Mouse (Mus musculus) retina, embryonic 14.5 days (tissue): ENCODE data around the gene Slc8a1.
A peak's percentile ranks its signal among the peaks of the same experiment; 100 is the strongest.

Experiments
- DNase-seq: peaks from one replicate; pipeline ENCODE4 v3.0.0-alpha.2; 2015; ENCODE audit warnings: low spot score

Slc8a1 gene

GRCm38 (mm10) chr17:81576893-81577292 is 161.3 kb downstream of the Slc8a1 start:
- no peak for DNase-seq

DNA sequence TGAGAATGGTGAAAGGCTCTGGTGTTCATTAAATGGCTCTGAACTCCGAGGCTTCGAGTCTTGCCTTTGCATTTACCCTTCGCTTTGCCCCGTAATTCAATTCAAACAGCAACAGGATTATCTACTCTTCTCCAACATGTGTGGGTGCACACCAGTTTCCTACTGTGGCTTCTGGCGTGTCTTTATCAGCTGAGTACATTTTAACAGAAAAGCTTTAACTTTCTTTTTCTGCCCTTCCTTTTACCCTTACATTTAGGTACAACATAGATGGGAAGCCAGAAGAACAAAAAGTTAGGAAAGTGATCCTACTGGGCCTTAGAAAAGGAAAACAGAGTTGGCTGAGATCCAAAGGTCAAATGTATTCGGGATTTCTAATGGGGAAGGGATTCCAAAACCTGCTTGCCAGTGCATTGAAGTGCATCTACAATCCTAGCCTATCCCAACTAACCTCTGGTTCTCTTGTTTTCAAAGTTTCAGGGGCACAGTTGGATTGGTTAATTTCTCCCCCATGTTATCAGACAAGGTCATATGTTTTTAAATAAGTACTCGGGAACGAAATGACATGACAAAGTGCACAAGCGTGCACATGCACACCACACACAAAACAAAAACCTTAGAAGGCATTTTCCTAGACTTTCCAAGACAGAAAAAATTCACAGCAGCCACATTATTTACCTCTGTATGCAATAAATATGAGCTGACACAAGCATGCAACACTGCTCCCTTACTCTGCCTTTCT is 172.4 kb downstream of the Slc8a1 start:
- no peak for DNase-seq

- peak; percentile 22 for DNase-seq
Observed at GRCm38 (mm10) chr17:81554052-81554734, 184.0 kb downstream of the Slc8a1 start.

DNA sequence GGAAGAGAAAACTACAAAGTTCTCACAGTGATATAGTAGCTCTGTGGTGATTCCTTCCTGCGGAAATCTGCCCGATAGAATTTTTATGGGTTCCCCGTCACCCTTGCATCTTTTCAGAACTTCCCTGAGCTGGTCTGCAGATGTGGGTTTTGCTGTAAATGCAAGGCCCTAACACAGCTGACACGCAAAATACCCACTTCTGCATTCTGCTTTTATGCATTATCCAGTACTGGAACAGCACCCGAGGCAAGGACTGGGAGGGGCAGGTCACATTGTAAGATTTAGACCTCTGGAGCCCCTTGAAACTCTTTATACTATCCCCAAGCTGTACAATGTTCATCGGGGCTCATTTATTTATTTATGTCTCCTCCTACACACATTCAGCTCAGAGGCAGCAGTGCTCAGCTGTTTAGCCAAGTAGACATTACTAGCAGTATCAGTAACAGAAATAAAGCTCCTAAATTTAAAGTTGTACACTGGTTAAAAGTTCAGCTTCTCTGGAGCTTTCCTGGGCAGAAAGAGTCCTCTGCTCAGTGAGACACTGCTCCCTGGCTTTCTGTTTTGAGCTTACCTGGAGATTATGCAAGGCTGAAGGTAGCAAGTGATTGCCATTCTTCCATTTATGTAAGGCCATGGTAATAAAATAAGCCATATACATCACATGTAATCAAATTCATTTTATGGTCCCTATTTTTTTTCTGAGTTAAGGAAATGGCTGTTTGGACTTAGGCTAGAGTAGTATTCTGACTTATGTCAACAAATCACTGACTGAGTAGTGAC is 186.1 kb downstream of the Slc8a1 start:
- no peak for DNase-seq

DNA sequence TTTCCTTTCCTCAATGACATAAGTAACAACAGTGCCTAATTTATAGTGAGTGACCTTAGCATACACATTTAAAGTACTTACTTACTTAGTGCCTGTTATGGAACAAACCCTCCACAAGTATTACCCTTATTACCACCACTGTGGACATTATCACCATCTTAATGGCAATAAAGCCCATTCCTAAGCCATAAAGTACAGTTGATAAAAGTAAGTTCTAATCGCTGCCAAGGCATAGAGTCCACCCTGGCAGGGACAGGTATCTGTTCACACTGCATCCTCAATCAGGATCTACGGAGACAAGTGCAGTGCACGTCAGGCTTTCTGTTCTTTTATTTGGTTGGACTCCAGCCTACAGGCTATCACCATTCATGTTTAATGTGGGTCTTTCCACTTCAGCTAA is 187.3 kb downstream of the Slc8a1 start:
- no peak for DNase-seq

GRCm38 (mm10) chr17:81548016-81548415 is 190.2 kb downstream of the Slc8a1 start:
- no peak for DNase-seq

DNA sequence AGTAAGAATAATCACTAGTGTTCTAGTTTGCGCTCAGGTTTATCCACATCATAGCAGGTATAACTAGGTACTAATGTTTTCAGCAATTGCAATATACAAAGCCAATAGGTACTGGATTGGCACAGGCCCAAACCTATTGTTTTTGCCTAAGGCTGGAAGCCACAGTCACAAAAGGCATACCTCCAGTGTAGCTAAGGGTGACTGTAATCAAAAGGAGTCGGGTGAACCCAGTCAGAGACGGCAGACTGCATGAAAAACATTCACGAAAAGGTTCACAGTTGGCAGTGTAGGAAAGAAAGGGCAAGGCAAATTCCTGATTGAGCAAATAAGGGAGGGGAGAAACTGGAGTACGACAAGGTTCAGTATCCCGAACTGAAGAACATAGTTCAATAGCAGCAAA is 191.7 kb downstream of the Slc8a1 start:
- no peak for DNase-seq

DNA sequence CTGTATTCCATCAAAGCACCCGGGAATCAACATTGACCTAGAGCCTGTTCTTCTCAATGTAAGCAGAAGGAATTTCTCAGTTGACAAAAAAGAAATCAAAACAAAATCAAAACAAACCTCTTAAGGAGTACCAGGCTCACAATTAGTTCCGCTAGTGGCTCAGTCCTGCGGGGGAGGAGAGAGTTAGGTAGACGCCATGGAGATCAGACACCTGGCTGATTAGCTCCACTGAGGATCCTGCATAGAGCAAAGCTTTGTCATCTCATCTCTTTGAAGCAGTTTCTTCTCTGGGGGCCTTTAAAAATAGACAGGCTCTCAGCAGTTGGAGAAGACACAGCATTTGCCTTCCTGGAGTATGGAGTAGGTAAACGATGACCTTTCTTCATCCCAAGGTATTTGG is 192.2 kb downstream of the Slc8a1 start:
- no peak for DNase-seq

GRCm38 (mm10) chr17:81544926-81545325 is 193.3 kb downstream of the Slc8a1 start:
- DNase-seq: no peak

- no peak for DNase-seq
Observed at GRCm38 (mm10) chr17:81542313-81543185, 195.6 kb downstream of the Slc8a1 start.

- DNase-seq: peak; percentile 74
Observed at GRCm38 (mm10) chr17:81538163-81539160, 199.7 kb downstream of the Slc8a1 start.

DNA sequence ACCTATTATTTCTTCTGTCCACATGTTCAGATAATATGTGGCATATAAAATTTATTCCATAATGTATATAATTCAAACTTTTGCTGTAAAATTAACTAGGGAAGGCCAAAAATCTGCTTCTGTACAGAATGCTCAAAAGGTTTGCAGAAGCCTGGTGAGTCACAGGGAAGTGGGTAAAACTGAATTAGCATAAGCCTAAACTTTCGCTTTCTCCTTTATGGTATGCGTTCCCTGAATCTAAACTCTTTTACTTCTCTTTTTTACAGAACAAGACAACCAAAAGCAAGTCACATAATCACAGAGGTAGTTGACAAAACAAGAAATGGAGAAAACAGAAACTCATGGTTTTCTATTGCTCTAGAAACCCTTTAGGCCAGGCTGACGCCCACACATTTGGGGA is 202.1 kb downstream of the Slc8a1 start:
- no peak for DNase-seq

DNA sequence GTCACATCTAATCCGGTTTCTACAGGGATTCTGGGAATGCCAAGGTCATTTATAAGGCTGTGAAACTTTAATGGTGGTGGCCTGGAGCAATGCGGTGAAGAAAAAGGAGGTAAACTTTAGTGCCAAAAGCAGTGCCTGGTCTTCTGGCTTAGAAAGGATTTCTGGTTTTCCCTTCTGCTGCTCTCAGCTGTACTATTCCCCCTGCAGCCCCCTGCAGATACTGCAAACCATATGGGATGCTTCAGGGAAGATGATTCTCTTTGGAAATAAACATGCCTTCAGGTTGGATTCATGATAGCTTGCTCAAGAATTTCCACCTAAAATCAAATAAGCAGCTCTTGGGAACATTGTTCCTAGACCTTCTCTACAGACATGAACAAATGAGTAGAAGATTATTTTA is 208.3 kb downstream of the Slc8a1 start:
- DNase-seq: no peak

GRCm38 (mm10) chr17:81528940-81529339 is 209.2 kb downstream of the Slc8a1 start:
- DNase-seq: no peak

DNA sequence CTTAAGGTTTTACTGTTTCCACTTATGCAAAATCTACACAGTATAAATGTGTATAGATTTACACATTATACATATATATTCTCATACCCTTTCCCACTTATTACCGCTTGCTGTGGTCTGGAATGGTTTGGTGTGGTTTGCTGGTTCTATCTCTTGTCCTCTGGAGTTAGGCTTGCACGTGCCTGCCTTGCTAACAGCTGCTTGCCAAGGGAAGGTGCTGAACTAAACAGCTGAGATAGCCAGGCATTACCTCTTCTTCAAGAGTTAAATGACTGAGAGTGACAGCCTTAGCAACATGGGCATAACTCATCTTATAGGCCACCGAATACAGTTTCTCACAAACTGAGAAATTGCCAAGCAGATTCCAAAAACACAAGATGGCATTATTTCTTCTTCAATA is 211.7 kb downstream of the Slc8a1 start:
- DNase-seq: no peak

DNA sequence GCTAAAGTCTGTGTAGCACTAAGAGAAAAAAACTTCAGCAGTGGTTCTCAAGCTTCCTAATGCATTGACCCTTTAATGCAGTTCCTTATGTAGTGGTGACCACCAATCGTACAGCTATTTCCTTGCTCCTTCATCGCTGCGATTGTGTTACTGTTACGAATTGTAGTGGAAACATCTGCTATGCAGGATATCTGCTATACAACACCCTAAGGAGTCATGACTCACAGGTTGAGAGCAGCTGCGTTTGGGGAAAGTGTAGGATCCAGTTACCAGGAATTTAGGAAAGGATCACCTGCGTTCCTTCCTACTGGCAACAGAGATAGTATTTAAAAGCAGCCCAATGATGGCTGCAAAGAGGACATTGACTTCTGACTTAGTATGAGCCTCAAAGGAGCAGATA is 213.4 kb downstream of the Slc8a1 start:
- DNase-seq: no peak

- DNase-seq: peak; percentile 50
Observed at GRCm38 (mm10) chr17:81523943-81524342, 214.2 kb downstream of the Slc8a1 start.

- no peak for DNase-seq
Observed at GRCm38 (mm10) chr17:81518316-81519025, 219.7 kb downstream of the Slc8a1 start.

GRCm38 (mm10) chr17:81516155-81516554 is 222.0 kb downstream of the Slc8a1 start:
- DNase-seq: no peak

DNA sequence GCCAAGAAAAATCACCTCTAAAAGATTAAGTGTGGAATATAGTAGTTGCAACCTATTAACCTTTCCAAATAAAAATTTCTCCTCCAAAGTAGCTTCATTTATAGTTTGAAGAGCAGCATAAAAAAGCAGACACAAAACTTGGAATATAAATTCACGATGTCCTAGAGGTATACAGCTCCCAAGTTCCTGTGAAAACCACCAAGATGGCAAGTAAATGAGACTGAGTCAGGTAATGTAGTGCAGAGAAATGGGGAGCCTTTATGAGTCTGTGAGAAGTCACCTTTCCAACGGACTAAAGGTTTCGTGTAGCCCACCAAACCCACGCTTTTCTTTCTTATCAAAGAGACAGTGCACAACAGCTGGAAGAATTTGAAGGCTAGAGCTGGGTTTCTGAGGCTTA is 224.2 kb downstream of the Slc8a1 start:
- DNase-seq: no peak
